Mouse (Mus musculus): ENCODE measurements at regions not wholly inside any gene's neighbourhood (a gene's known extent, or its start where the extent isn't known, plus 50 kb on each side); places are given as distances from the start of the nearest gene placed in this dataset.

GRCm38 (mm10) chr4:58728641-58729040 lies 58.9 kb downstream of the Olfr267 start:
- Histone ChIP-seq H3K36me3 (ENCODE audit: control insufficient read depth, insufficient read depth) (no peaks in the 10 kb centered on the region), H3K79me3 (ENCODE audit: low read depth) (no peaks in the 10 kb centered on the region), H3K79me2 (ENCODE audit: control insufficient read depth, insufficient read depth) (no peaks in the 10 kb centered on the region), H3K4me3 (ENCODE audit: insufficient read depth, poor library complexity, severe bottlenecking) (no peak overlapping the region), H3K27me3 (ENCODE audit: control insufficient read depth, insufficient read depth, insufficient read length) (no peaks in the 10 kb centered on the region), H3ac (ENCODE audit: control insufficient read depth, insufficient read length, low read depth) (no peak overlapping the region)
- no peak for TF ChIP-seq CTCF (IDR thresholded peaks at IDR 0.05; ENCODE audit: control insufficient read depth, insufficient read depth, insufficient read length)
- TF ChIP-seq MYOD1 (IDR thresholded peaks at IDR 0.05; ENCODE audit: control insufficient read depth, insufficient read length, low read depth) = no peak

DNA sequence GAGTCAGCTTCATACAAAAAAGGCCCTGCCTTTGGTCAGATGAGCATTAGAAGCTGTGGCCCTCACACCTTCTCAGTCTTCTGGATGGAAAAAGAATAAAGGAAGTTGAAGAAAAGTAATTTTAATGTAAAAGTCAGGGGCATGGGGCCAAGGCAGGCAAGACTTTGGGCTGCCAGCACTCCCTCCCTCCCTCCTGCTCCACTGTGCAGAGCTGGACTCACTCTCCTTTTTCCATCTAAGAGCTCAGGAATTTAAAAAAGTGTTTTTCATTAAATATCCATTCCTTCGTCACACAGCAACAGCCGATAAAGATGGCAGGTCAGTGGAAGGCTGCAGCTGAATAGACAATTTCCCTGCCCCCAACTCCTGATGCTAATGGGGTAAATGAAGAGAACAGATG lies 61.1 kb downstream of the Olfr267 start:
- no peaks in the 10 kb centered on the region for H3K27me3 ChIP-seq (ENCODE audit: control insufficient read depth, insufficient read depth, insufficient read length)
- no peaks in the 10 kb centered on the region for H3K79me2 ChIP-seq (ENCODE audit: control insufficient read depth, insufficient read depth)
- no peak overlapping the region for H3ac ChIP-seq (ENCODE audit: control insufficient read depth, insufficient read length, low read depth)
- no peaks in the 10 kb centered on the region for H3K36me3 ChIP-seq (ENCODE audit: control insufficient read depth, insufficient read depth)
- TF ChIP-seq CTCF (IDR thresholded peaks at IDR 0.05; ENCODE audit: control insufficient read depth, insufficient read depth, insufficient read length) (no peak), CEBPB (IDR thresholded peaks at IDR 0.05; ENCODE audit: low read depth) (no peak), MYOD1 (IDR thresholded peaks at IDR 0.05; ENCODE audit: control insufficient read depth, insufficient read length, low read depth) (no peak), USF1 (IDR thresholded peaks at IDR 0.05; ENCODE audit: low read depth) (no peak), FOSL1 (IDR thresholded peaks at IDR 0.05; ENCODE audit: insufficient read depth, low read length, poor library complexity, severe bottlenecking) (no peak), MAX (IDR thresholded peaks at IDR 0.05) (no peak), MYOG (IDR thresholded peaks at IDR 0.05; ENCODE audit: control insufficient read depth, extremely low read depth, insufficient read length) (no peak)
- no peaks in the 10 kb centered on the region for H3K79me3 ChIP-seq (ENCODE audit: low read depth)
- no peak overlapping the region for H3K4me3 ChIP-seq (ENCODE audit: insufficient read depth, poor library complexity, severe bottlenecking)

DNA sequence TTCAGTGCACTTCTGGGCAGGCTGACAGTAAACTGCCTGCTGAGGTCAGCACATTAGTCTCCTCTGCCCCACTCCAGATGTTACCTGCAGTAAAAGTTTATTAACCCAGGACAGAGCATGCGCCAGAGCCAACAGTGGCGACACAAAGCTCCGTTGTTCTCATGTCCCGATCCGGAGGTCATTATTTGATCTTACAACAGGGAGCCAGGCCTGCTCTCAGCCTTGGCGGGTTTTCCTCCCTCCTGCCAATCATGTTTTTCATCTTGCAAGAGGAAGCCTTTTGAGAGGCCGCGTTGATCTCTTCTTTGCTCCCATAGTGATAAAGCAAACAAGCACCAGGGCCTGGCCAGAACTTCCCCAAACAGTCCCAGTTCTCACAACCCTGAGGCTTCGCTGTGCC lies 64.7 kb downstream of the Olfr267 start:
- Histone ChIP-seq H3K27me3 (ENCODE audit: control insufficient read depth, insufficient read depth, insufficient read length) (no peaks in the 10 kb centered on the region), H3K4me3 (ENCODE audit: insufficient read depth, poor library complexity, severe bottlenecking) (no peak overlapping the region), H3K79me3 (ENCODE audit: low read depth) (no peaks in the 10 kb centered on the region), H3ac (ENCODE audit: control insufficient read depth, insufficient read length, low read depth) (no peak overlapping the region), H3K36me3 (ENCODE audit: control insufficient read depth, insufficient read depth) (no peaks in the 10 kb centered on the region), H3K79me2 (ENCODE audit: control insufficient read depth, insufficient read depth) (no peaks in the 10 kb centered on the region)
- no peak for TF ChIP-seq MYOG (IDR thresholded peaks at IDR 0.05; ENCODE audit: control insufficient read depth, extremely low read depth, insufficient read length)
- TF ChIP-seq CTCF (IDR thresholded peaks at IDR 0.05; ENCODE audit: control insufficient read depth, insufficient read depth, insufficient read length) = no peak
- TF ChIP-seq CEBPB (IDR thresholded peaks at IDR 0.05; ENCODE audit: low read depth) = no peak
- no peak for TF ChIP-seq MYOD1 (IDR thresholded peaks at IDR 0.05; ENCODE audit: control insufficient read depth, insufficient read length, low read depth)
- TF ChIP-seq USF1 (IDR thresholded peaks at IDR 0.05; ENCODE audit: low read depth) = no peak
- no peak for TF ChIP-seq FOSL1 (IDR thresholded peaks at IDR 0.05; ENCODE audit: insufficient read depth, low read length, poor library complexity, severe bottlenecking)
- no peak for TF ChIP-seq MAX (IDR thresholded peaks at IDR 0.05)

DNA sequence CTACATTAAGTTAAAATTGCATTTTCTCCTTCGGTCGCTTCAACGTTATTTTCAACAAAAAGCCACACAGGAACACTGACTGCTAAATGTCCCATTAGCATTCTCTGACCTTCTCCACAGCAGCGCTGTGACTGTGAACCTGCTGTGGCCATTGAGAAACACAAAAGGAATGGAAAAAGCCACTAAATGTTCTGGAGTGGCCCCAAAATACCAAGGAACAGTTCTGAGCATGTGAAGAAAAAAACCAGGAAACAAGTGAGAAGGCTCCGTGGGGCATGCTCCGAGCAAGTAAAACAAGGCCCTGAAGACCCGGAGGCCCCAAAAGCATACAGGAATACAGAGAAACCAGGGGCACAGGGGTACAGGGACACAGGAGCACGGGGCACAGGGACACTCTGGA lies 66.8 kb downstream of the Olfr267 start:
- Histone ChIP-seq H3ac (ENCODE audit: control insufficient read depth, insufficient read length, low read depth) (no peak overlapping the region), H3K36me3 (ENCODE audit: control insufficient read depth, insufficient read depth) (no peaks in the 10 kb centered on the region), H3K79me2 (ENCODE audit: control insufficient read depth, insufficient read depth) (no peaks in the 10 kb centered on the region), H3K4me3 (ENCODE audit: insufficient read depth, poor library complexity, severe bottlenecking) (no peak overlapping the region), H3K79me3 (ENCODE audit: low read depth) (no peaks in the 10 kb centered on the region), H3K27me3 (ENCODE audit: control insufficient read depth, insufficient read depth, insufficient read length) (no peaks in the 10 kb centered on the region)
- TF ChIP-seq USF1 (IDR thresholded peaks at IDR 0.05; ENCODE audit: low read depth) (no peak), MYOG (IDR thresholded peaks at IDR 0.05; ENCODE audit: control insufficient read depth, extremely low read depth, insufficient read length) (no peak), MAX (IDR thresholded peaks at IDR 0.05) (no peak), CTCF (IDR thresholded peaks at IDR 0.05; ENCODE audit: control insufficient read depth, insufficient read depth, insufficient read length) (no peak), CEBPB (IDR thresholded peaks at IDR 0.05; ENCODE audit: low read depth) (no peak)

GRCm38 (mm10) chr4:58716426-58716825 lies 71.1 kb downstream of the Olfr267 start:
- no peak overlapping the region for H3ac ChIP-seq (ENCODE audit: control insufficient read depth, insufficient read length, low read depth)
- H3K36me3 ChIP-seq (ENCODE audit: control insufficient read depth, insufficient read depth) = no peaks in the 10 kb centered on the region
- no peak overlapping the region for H3K4me3 ChIP-seq (ENCODE audit: insufficient read depth, poor library complexity, severe bottlenecking)
- H3K79me3 ChIP-seq (ENCODE audit: low read depth) = no peaks in the 10 kb centered on the region
- TF ChIP-seq MAX (IDR thresholded peaks at IDR 0.05) = no peak
- TF ChIP-seq MYOD1 (IDR thresholded peaks at IDR 0.05; ENCODE audit: control insufficient read depth, insufficient read length, low read depth) = no peak
- TF ChIP-seq CEBPB (IDR thresholded peaks at IDR 0.05; ENCODE audit: low read depth) = no peak
- TF ChIP-seq CTCF (IDR thresholded peaks at IDR 0.05; ENCODE audit: control insufficient read depth, insufficient read depth, insufficient read length) = no peak
- no peak for TF ChIP-seq FOSL1 (IDR thresholded peaks at IDR 0.05; ENCODE audit: insufficient read depth, low read length, poor library complexity, severe bottlenecking)
- TF ChIP-seq MYOG (IDR thresholded peaks at IDR 0.05; ENCODE audit: control insufficient read depth, extremely low read depth, insufficient read length) = no peak
- no peak for TF ChIP-seq USF1 (IDR thresholded peaks at IDR 0.05; ENCODE audit: low read depth)
- no peaks in the 10 kb centered on the region for H3K79me2 ChIP-seq (ENCODE audit: control insufficient read depth, insufficient read depth)
- no peaks in the 10 kb centered on the region for H3K27me3 ChIP-seq (ENCODE audit: control insufficient read depth, insufficient read depth, insufficient read length)

DNA sequence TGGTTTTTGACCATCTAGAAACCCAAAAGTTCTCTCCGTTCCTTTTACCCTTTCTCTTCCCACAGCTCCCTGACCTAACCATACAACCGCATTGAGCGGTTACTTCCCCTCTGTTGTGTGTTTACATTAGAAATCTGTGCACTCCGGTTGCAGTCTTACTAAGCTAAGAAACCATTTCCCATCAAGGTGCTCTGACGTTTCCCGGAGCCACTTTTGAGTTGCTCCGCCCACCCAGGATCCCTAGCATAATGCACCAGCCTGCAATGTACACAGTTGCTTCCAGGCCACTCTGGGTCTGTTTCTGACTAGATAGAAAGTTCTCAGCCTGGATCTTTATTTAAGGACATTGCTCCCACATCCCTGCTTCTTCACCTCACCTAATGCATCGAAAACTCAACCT lies 71.7 kb downstream of the Olfr267 start:
- Histone ChIP-seq H3ac (ENCODE audit: control insufficient read depth, insufficient read length, low read depth) (no peak overlapping the region), H3K27me3 (ENCODE audit: control insufficient read depth, insufficient read depth, insufficient read length) (no peaks in the 10 kb centered on the region), H3K4me3 (ENCODE audit: insufficient read depth, poor library complexity, severe bottlenecking) (no peak overlapping the region), H3K79me3 (ENCODE audit: low read depth) (no peaks in the 10 kb centered on the region), H3K36me3 (ENCODE audit: control insufficient read depth, insufficient read depth) (no peaks in the 10 kb centered on the region), H3K79me2 (ENCODE audit: control insufficient read depth, insufficient read depth) (no peaks in the 10 kb centered on the region)
- TF ChIP-seq FOSL1 (IDR thresholded peaks at IDR 0.05; ENCODE audit: insufficient read depth, low read length, poor library complexity, severe bottlenecking) = no peak
- TF ChIP-seq USF1 (IDR thresholded peaks at IDR 0.05; ENCODE audit: low read depth) = no peak
- TF ChIP-seq MYOG (IDR thresholded peaks at IDR 0.05; ENCODE audit: control insufficient read depth, extremely low read depth, insufficient read length) = no peak
- TF ChIP-seq MAX (IDR thresholded peaks at IDR 0.05) = no peak
- no peak for TF ChIP-seq MYOD1 (IDR thresholded peaks at IDR 0.05; ENCODE audit: control insufficient read depth, insufficient read length, low read depth)
- no peak for TF ChIP-seq CEBPB (IDR thresholded peaks at IDR 0.05; ENCODE audit: low read depth)
- TF ChIP-seq CTCF (IDR thresholded peaks at IDR 0.05; ENCODE audit: control insufficient read depth, insufficient read depth, insufficient read length) = no peak
